Mouse (Mus musculus) liver, adult (tissue): ENCODE data around the gene Hacl1.

Experiments
- GATA4 ChIP-seq: IDR thresholded peaks from 2 replicates; pipeline ENCODE4 v1.6.1; 2014; ENCODE audit warnings: mild to moderate bottlenecking, low read length; ENCODE audit not compliant: insufficient replicate concordance

Gene Hacl1

DNA sequence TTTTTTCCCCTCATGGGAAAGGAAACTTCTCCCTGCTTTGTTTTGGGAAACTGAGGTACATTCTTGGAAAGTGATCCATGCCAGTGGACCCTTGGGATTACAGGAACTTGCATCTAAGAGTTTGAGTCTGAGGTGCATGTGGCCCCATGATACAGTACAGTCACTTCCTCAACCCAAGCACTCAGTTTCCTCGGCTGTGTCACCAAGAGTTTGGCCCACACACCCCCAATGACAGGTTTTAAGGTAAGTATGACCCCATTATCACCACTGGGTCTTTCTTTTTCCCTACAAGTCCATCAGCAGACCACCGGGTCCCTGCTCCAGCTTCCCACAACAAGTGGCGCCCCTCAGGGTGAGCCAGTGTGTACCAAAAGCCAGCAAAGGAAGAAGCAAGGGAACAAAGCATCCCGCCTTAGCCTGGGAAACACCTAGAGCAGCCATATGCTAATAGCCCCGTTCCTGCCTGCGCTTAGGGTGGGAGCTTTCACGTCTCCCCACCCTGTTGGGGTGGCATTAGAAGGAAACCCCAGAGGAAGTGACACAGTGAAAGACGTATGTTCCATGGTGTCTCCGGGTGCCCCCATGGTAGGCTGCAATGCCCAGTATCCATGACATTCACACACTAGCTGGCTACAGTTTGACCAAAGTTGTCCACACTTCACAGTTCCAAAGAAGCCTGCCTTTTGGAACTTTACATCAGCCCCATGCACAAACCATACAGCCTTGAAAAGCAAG lies 84.4 kb downstream of the Hacl1 start:
- no peak for TF ChIP-seq GATA4

DNA sequence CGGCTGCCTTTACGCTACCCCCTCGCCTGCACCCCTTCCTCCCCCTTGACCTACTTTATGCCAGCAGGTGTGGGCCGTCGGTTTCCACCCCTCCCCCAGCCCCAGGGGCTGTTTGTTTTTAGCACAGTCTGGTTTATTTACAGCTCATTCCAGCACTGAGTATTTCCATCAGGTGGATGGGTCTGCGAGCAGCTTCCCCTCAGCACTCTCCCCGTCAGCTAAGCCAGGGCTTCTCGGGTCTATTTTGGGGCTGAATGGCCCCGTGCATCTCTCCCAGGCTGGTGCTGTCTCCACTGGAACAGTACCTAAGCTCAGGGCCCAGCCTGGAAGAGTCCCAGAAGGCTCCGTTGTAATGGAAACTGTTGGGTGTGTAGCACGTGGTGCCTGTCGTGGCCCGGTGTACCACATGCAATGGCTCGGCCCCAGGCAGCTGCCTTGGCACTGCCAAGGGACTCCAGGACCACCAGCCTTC lies 85.1 kb downstream of the Hacl1 start:
- TF ChIP-seq GATA4, result no peak

DNA sequence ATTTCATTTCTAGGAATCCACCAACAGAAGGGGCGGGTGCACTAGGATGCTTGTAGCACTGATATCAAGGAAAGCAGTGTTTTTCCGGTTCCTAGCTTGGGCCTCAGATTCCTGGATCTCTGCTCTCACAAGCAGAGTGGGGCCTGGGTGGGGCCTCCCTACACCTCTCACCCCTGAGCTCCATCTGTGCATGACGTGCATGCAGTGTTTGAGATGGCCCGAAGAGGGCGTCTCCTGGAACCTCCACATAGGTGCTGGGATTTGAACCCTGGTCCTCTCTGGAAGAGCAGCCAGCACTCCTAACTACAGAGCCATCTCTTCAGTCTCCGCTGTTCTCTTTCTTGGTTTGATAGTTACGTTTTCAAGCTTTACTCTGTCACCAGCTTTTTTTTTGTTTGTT lies 86.1 kb downstream of the Hacl1 start:
- TF ChIP-seq GATA4, result no peak
